ENCODE assay signal across 8 mouse cellular contexts in the genomic region with DNA sequence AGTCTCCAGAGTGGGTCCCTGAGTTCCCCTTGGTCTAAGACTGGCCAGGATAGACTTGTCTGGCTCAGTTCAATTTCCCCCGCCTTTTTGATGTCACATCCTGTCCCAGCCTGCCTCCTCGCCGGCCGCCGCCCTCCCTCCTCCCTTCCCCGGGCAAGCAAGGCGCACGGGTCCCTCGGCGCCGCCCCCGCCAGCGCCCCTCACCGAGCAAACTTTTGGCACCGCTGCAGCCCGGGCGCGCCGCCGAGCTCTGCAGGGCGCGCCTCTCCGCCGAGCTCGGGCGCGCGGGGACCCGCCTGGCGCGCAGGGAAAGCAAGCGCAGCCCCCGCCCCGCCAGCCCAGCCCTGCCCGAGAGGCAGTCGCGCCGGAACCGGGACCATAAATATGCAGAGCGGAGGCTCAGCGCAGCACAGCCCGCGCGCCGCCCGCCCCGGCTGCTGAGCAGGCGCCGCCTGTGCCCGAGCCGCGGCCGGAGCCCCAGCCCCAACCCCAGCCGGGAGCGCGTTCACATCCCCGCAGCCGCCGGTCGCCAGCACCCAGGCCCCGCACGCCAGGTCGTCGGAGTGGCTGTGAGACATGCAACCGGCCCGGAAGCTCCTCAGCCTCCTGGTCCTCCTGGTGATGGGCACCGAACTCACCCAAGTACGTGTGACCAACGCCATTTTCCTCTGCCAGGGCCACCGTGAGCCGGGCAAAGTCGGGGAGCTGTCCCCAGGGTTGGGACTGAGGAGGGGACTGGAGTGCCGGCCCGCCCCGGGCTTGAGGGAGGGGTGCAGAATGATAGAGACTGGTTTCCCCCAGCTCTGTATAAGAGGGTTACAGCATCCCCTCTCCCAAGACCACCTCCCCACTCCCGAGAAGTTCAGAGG. TPM values are rescaled to one million over a fixed set of nuclear protein-coding genes. Genes with fewer than 3 reads are reported as not detected.
DNase-seq lines count a peak whose midpoint lies in the region; ATAC-seq and TF ChIP-seq lines count a peak whose summit lies in the region.

Gene Olfm1, plus strand, starts transcription at position 172 of the 869 bp plus-strand sequence.

- peak within 1 kb of the TSS; percentile 78 for H3K4me2 ChIP-seq in forebrain, embryonic 13.5 days
- peak within 1 kb of the TSS; percentile 84 for H3K4me2 ChIP-seq in heart, embryonic 14.5 days (ENCODE audit: low read length)
- peak within 1 kb of the TSS; percentile 87 for H3K4me2 ChIP-seq in kidney, postnatal 0 days (ENCODE audit: low read length)

- H3K9ac ChIP-seq in forebrain, embryonic 13.5 days: peak within 1 kb of the TSS; percentile 81
- peak within 1 kb of the TSS; percentile 48; the same call in 1 of the 2 replicates for H3K9ac ChIP-seq in heart, embryonic 14.5 days (ENCODE audit: low read length)
- 0 out of 2 replicates have a peak within 1 kb of the TSS, but pooled peaks have one; percentile 46 for H3K9ac ChIP-seq in kidney, postnatal 0 days (ENCODE audit: low read depth, low read length)
- peak within 1 kb of the TSS; percentile 60 for H3K9ac ChIP-seq in liver, adult 2 months (ENCODE audit: low read depth, low read length)

- ATAC-seq in forebrain, embryonic 13.5 days: peak; percentile 80
- no peak for ATAC-seq in heart, embryonic 14.5 days (ENCODE audit: insufficient number of reproducible peaks, insufficient read depth, low FRiP score, low read depth)
- ATAC-seq in kidney, postnatal 0 days (replicated peaks; ENCODE audit: low FRiP score, low read depth): peak; percentile 62
- ATAC-seq in monocyte, adult 5-6 weeks (replicated peaks; ENCODE audit: insufficient number of reproducible peaks, low FRiP score, low TSS enrichment, poor library complexity, severe bottlenecking): 0 out of 2 replicates have a peak, but pooled peaks have one; percentile 23

- TF ChIP-seq POLR2A in liver, adult 2 months (IDR thresholded peaks at IDR 0.05; ENCODE audit: extremely low read depth, insufficient read depth, low read length): no peak

- peak within 1 kb of the TSS; percentile 88 for H3K27ac ChIP-seq in forebrain, embryonic 13.5 days
- no peak within 1 kb of the TSS for H3K27ac ChIP-seq in heart, embryonic 14.5 days (replicated peaks in 1 of 2; ENCODE audit: control insufficient read depth in 1 of 2, insufficient read depth in 1 of 2, low read depth in 2 of 2, low read length in 2 of 2)
- no peak within 1 kb of the TSS for H3K27ac ChIP-seq in kidney, postnatal 0 days
- H3K27ac ChIP-seq in liver, adult 2 months (replicated peaks; ENCODE audit: insufficient read depth, low read depth, low read length): no peak within 1 kb of the TSS

- H3K9me3 ChIP-seq in forebrain, embryonic 13.5 days (replicated peaks): no peaks in the 10 kb centered on the region
- no peaks in the 10 kb centered on the region for H3K9me3 ChIP-seq in heart, embryonic 14.5 days (ENCODE audit: control insufficient read depth, low read length)
- no peaks in the 10 kb centered on the region for H3K9me3 ChIP-seq in kidney, postnatal 0 days (replicated peaks; ENCODE audit: low read length)

- H3K36me3 ChIP-seq in forebrain, embryonic 13.5 days (ENCODE audit: poor library complexity, severe bottlenecking): no peaks in the 10 kb centered on the region
- H3K36me3 ChIP-seq in heart, embryonic 14.5 days (ENCODE audit: control insufficient read depth, insufficient read depth, low read length): no peaks in the 10 kb centered on the region
- H3K36me3 ChIP-seq in kidney, postnatal 0 days (ENCODE audit: insufficient read depth, low read length): no peaks in the 10 kb centered on the region
- H3K36me3 ChIP-seq in liver, adult 2 months (ENCODE audit: control insufficient read depth, insufficient read depth, low read length): no peaks in the 10 kb centered on the region

- H3K27me3 ChIP-seq in forebrain, embryonic 13.5 days: no peaks in the 10 kb centered on the region
- peaks cover 44% of the 10 kb centered on the region for H3K27me3 ChIP-seq in heart, embryonic 14.5 days (ENCODE audit: control insufficient read depth, insufficient read depth, low read length)
- no peaks in the 10 kb centered on the region for H3K27me3 ChIP-seq in kidney, postnatal 0 days (ENCODE audit: insufficient read depth, low read length)
- H3K27me3 ChIP-seq in liver, adult 2 months (ENCODE audit: control insufficient read depth, insufficient read depth, low read length): peaks cover 3% of the 10 kb centered on the region

- under 1% methylated on average over 75 of the region's 76 CpGs for WGBS in forebrain, embryonic 13.5 days
- under 1% methylated on average over 75 of the region's 76 CpGs for WGBS in heart, embryonic 14.5 days
- WGBS in kidney, postnatal 0 days: under 1% methylated on average over 70 of the region's 76 CpGs
- 2% methylated on average over 69 of the region's 76 CpGs for WGBS in liver, adult 2 months

- DNase-seq in urinary bladder, adult 18-20 months (ENCODE audit: low spot score in 2 of 2): peak; percentile 29 to 40
- no peak for DNase-seq in urinary bladder, postnatal 10 days (ENCODE audit: low spot score)
- peak; percentile 71 for DNase-seq in kidney, postnatal 0 days (ENCODE audit: low spot score)
- no peak for DNase-seq in liver, adult 2 months (ENCODE audit: extremely low read depth, low read depth, low spot score)
- DNase-seq in testis, postnatal 14 days (ENCODE audit: low spot score): peak; percentile 16

- peaks cover 45% of the 10 kb centered on the region for H3K4me1 ChIP-seq in forebrain, embryonic 13.5 days
- H3K4me1 ChIP-seq in heart, embryonic 14.5 days (ENCODE audit: control insufficient read depth in 2 of 2, insufficient read depth in 2 of 2, low read length in 2 of 2): 0 out of 4 replicates have a peak, but pooled peaks cover 0 to 2% of the 10 kb centered on the region in 2 experiments
- H3K4me1 ChIP-seq in kidney, postnatal 0 days (replicated peaks; ENCODE audit: insufficient read depth, low read length): 0 out of 2 replicates have a peak, but pooled peaks cover 5% of the 10 kb centered on the region
- H3K4me1 ChIP-seq in liver, adult 2 months (ENCODE audit: control insufficient read depth, insufficient read depth, low read length): 0 out of 2 replicates have a peak, but pooled peaks cover 2% of the 10 kb centered on the region

- H3K79me2 ChIP-seq in liver, adult 2 months (ENCODE audit: control insufficient read depth, insufficient read depth, low read length): no peaks in the 10 kb centered on the region

- TF ChIP-seq CTCF in kidney, postnatal 0 days (IDR thresholded peaks at IDR 0.05; ENCODE audit: low read depth): no peak
- no peak for TF ChIP-seq CTCF in liver, adult 2 months (IDR thresholded peaks at IDR 0.05; ENCODE audit: low read depth, low read length)

- H3K4me3 ChIP-seq in forebrain, embryonic 13.5 days: peak within 1 kb of the TSS; percentile 84
- peak within 1 kb of the TSS; percentile 53 to 61 for H3K4me3 ChIP-seq in heart, embryonic 14.5 days (ENCODE audit: control insufficient read depth in 1 of 2, insufficient read depth in 1 of 2, low read depth in 1 of 2, low read length in 2 of 2)
- H3K4me3 ChIP-seq in kidney, postnatal 0 days (replicated peaks; ENCODE audit: low read depth, low read length): peak within 1 kb of the TSS; percentile 62
- H3K4me3 ChIP-seq in liver, adult 2 months (ENCODE audit: insufficient read depth, low read depth, low read length): peak within 1 kb of the TSS; percentile 62

RNA-seq across cellular contexts. Expression of gene Olfm1, which starts in this region (rescaled TPM):
- 122 and 136 TPM in 2 replicates for polyA plus RNA-seq in forebrain, embryonic 13.5 days (2015; fragmentation: Nextera tagmentation; extraction: Ambion mirVana)
- polyA plus RNA-seq in heart, embryonic 14.5 days (2014; fragmentation: Nextera tagmentation; extraction: Ambion mirVana): 9.6 and 11.7 TPM in 2 replicates
- polyA plus RNA-seq in kidney, postnatal 0 days (2015; fragmentation: Nextera tagmentation; extraction: Ambion mirVana): 12.0 and 13.8 TPM in 2 replicates
- 1.5 and 1.7 TPM in 2 replicates for total RNA-seq in liver, adult 2 months (2014; rRNA removed)
- 2.6 and 3.4 TPM in 2 replicates for polyA plus RNA-seq in liver, adult 2 months (2012; rRNA removed)
- total RNA-seq in monocyte, adult 5-6 weeks (2017): 8.7 to 18.9 TPM (median 13.5 TPM) in 3 replicates

Comparison
In these comparisons a context has a peak if more than half of its experiments do, and no peak if none do; other contexts are left out.
1. DNase-seq: peak in urinary bladder, adult 18-20 months (2 of 2), kidney, postnatal 0 days (single experiment) and testis, postnatal 14 days (single experiment); none in urinary bladder, postnatal 10 days (single experiment) and liver, adult 2 months (single experiment).
2. Peak in every context shown above with its lines, with median percentiles within 50 percentile points of each other: H3K4me2 ChIP-seq, H3K4me3 ChIP-seq and H3K9ac ChIP-seq.